Mouse (Mus musculus) CH12.LX (cell line): ENCODE measurements around the gene Prrc2a. TPM values are rescaled to one million over a fixed set of nuclear protein-coding genes. Genes with fewer than 3 reads are reported as not detected.

Source experiments
- DNase-seq: peaks from one replicate; pipeline ENCODE4 v3.0.0-alpha.2; 2013; ENCODE audit errors: extremely low read depth
- H3K27ac ChIP-seq: 2 replicates; pipeline ENCODE4 v1.5.1; 2012; ENCODE audit warnings: low read depth, mild to moderate bottlenecking, control low read depth, moderate library complexity; ENCODE audit not compliant: insufficient read depth
- H3K27me3 ChIP-seq: replicated peaks from 2 replicates; pipeline ENCODE3; 2012; ENCODE audit warnings: inconsistent platforms
- H3K36me3 ChIP-seq, 2 experiments: replicated peaks in 1 of 2; 2 replicates each; pipeline versions ENCODE3 to v1.6.1; 2012; ENCODE audit warnings: inconsistent platforms in 1 of 2, low read length in 1 of 2, mild to moderate bottlenecking in 1 of 2, mixed read lengths in 1 of 2, moderate library complexity in 1 of 2; ENCODE audit not compliant: control insufficient read depth in 1 of 2, insufficient read depth in 1 of 2
- H3K4me1 ChIP-seq, 2 experiments: 2 replicates each; pipeline ENCODE4 v1.6.1; 2012; ENCODE audit warnings: inconsistent platforms in 1 of 2, moderate library complexity in 1 of 2; ENCODE audit not compliant: insufficient read depth in 2 of 2, control insufficient read depth in 1 of 2
- H3K4me2 ChIP-seq: 2 replicates; pipeline ENCODE4 v1.6.1; 2012; ENCODE audit warnings: low read depth, mild to moderate bottlenecking, control low read depth; ENCODE audit not compliant: poor library complexity, insufficient read depth, severe bottlenecking
- H3K4me3 ChIP-seq, 3 experiments: fragments of 150-350 bp in 1 of 3; sonication (generic) in 1 of 3; replicated peaks in 1 of 3; 2 replicates each; pipeline versions ENCODE3 to v1.5.1; 2011 to 2012; ENCODE audit warnings: low read depth in 2 of 3, low read length in 2 of 3, mild to moderate bottlenecking in 2 of 3, moderate library complexity in 2 of 3, control low read depth in 1 of 3, improper control_type of control experiment in 1 of 3, inconsistent platforms in 1 of 3, mixed read lengths in 1 of 3; ENCODE audit not compliant: poor library complexity in 1 of 3
- H3K79me2 ChIP-seq: replicated peaks from 2 replicates; pipeline ENCODE4 v1.6.1; 2012; ENCODE audit warnings: mild to moderate bottlenecking, moderate library complexity; ENCODE audit not compliant: control insufficient read depth, poor library complexity, insufficient read depth, severe bottlenecking; ENCODE audit errors: extremely low read depth
- H3K9ac ChIP-seq: 2 replicates; pipeline ENCODE4 v1.6.1; 2012; ENCODE audit warnings: low read depth, mild to moderate bottlenecking, control low read depth, moderate library complexity; ENCODE audit not compliant: insufficient read depth
- H3K9me3 ChIP-seq: replicated peaks from 2 replicates; pipeline ENCODE3; 2012; ENCODE audit warnings: low read length, inconsistent platforms, mixed read lengths
- CTCF ChIP-seq, 2 experiments: IDR thresholded peaks in 1 of 2; conservative IDR thresholded peaks in 1 of 2; 2 replicates each; pipeline ENCODE4 v1.5.1; 2011 to 2012; ENCODE audit warnings: low read depth in 2 of 2, low read length in 2 of 2, improper control_type of control experiment in 1 of 2, inconsistent platforms in 1 of 2, mild to moderate bottlenecking in 1 of 2, moderate library complexity in 1 of 2
- ELF1 ChIP-seq: IDR thresholded peaks from 2 replicates; pipeline ENCODE4 v1.6.1; 2014; ENCODE audit warnings: low read depth, mild to moderate bottlenecking, inconsistent platforms, low read length, improper control_type of control experiment
- EP300 ChIP-seq: IDR thresholded peaks from 2 replicates; pipeline ENCODE4 v1.6.1; 2011; ENCODE audit warnings: low read length, improper control_type of control experiment
- JUN ChIP-seq: IDR thresholded peaks from 2 replicates; pipeline ENCODE4 v1.6.1; 2011; ENCODE audit warnings: low read depth, mild to moderate bottlenecking, low read length, improper control_type of control experiment, moderate library complexity; ENCODE audit not compliant: insufficient read depth
- JUND ChIP-seq: conservative IDR thresholded peaks from 2 replicates; pipeline ENCODE4 v1.6.1; 2011; ENCODE audit warnings: low read depth, low read length, improper control_type of control experiment
- MAFK ChIP-seq: IDR thresholded peaks from 2 replicates; pipeline ENCODE4 v1.6.1; 2011; ENCODE audit warnings: low read length, improper control_type of control experiment; ENCODE audit not compliant: insufficient replicate concordance
- MEF2A ChIP-seq: IDR thresholded peaks from 2 replicates; pipeline ENCODE4 v1.6.1; 2014; ENCODE audit warnings: low read depth, mild to moderate bottlenecking, inconsistent platforms, low read length, improper control_type of control experiment, borderline replicate concordance
- PAX5 ChIP-seq: IDR thresholded peaks from 2 replicates; pipeline ENCODE4 v1.6.1; 2012; ENCODE audit warnings: low read length, inconsistent platforms, mixed read lengths
- TCF12 ChIP-seq: IDR thresholded peaks from 2 replicates; pipeline ENCODE4 v1.6.1; 2014; ENCODE audit warnings: low read depth, mild to moderate bottlenecking, inconsistent platforms, low read length, improper control_type of control experiment
- USF1 ChIP-seq: IDR thresholded peaks from 2 replicates; pipeline ENCODE4 v1.6.1; 2014; ENCODE audit warnings: low read depth, mild to moderate bottlenecking, inconsistent platforms, low read length, improper control_type of control experiment
- USF2 ChIP-seq: conservative IDR thresholded peaks from 2 replicates; pipeline ENCODE4 v1.6.1; 2011; ENCODE audit warnings: low read depth, low read length, improper control_type of control experiment
- ZMIZ1 ChIP-seq: IDR thresholded peaks from 2 replicates; pipeline ENCODE4 v1.6.1; 2012; ENCODE audit warnings: low read depth, mild to moderate bottlenecking, inconsistent platforms, low read length, improper control_type of control experiment
- dilution Hi-C: fragments of 300-500 bp; cut with MboI; formaldehyde crosslinking; loops from 2 replicates; pipeline ENCODE4 v1.14.3; 2020; ENCODE audit warnings: low sequenced_read_pairs; ENCODE audit not compliant: extremely low pct_unique_long_range_greater_than_20kb, extremely low pct_ligation_motif_present
- in situ Hi-C: fragments of 300-500 bp; cut with MboI; formaldehyde crosslinking; loops from 3 replicates; pipeline ENCODE4 v1.14.3; 2019; ENCODE audit warnings: low sequenced_read_pairs, low pct_ligation_motif_present, low pct_unique_long_range_greater_than_20kb, mixed read lengths
- polyA plus RNA-seq: library from polyadenylated mRNA; unstranded; fragments of >175 nt; gene quantifications from 2 replicates; pipeline ENCODE4 v1.2.1, GENCODE M21; 2012; ENCODE audit warnings: low read depth; ENCODE audit not compliant: insufficient read length
- total RNA-seq, 2 experiments: library from RNA; depleted of rRNA; stranded (reverse); fragments of 300-350 nt in 1 of 2; fragments of >200 nt in 1 of 2; gene quantifications; 2 replicates each; pipeline ENCODE4 v1.2.3; 2012 to 2014

Gene Prrc2a
- total and polyA plus RNA-seq, 3 experiments = 31.3 to 313 (median 80.4) TPM

DNA sequence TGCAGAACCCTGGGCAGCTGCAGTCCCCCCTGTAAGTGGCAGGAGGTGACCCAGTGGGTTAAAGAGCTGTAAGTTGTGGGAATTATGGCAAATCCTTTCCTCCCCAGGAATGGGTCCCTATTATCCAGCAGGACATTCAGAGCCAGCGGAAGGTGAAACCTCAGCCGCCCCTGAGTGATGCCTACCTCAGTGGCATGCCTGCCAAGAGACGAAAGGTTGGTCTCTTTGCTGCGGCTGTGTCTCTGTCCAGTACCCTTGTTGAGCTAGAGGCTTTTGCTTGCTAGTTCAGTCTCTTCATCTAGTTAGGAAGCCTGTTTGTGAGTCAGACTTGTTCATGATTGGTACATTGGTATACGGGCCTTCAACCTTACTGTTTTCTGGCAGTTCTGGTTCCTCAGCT is 18.6 kb downstream of the Prrc2a start:
- DNase-seq = no peak
- Histone ChIP-seq H3K27me3 (no peaks in the 10 kb centered on the region), H3K4me1 (no peaks in the 10 kb centered on the region; a peak in 1 of 4 replicates), H3K36me3 (peaks cover 89 to 95% of the 10 kb centered on the region in 2 experiments), H3K9me3 (peaks cover 7% of the 10 kb centered on the region), H3K4me3 (no peak overlapping the region), H3K27ac (no peak overlapping the region), H3K4me2 (no peak overlapping the region), H3K79me2 (no peaks in the 10 kb centered on the region; the same call in 1 of the 2 replicates), H3K9ac (no peak overlapping the region)
- TF ChIP-seq EP300 (no peak), JUND (no peak), MEF2A (no peak), TCF12 (no peak)
- dilution Hi-C loops = no loop called here
- in situ Hi-C loops = no loop called here

DNA sequence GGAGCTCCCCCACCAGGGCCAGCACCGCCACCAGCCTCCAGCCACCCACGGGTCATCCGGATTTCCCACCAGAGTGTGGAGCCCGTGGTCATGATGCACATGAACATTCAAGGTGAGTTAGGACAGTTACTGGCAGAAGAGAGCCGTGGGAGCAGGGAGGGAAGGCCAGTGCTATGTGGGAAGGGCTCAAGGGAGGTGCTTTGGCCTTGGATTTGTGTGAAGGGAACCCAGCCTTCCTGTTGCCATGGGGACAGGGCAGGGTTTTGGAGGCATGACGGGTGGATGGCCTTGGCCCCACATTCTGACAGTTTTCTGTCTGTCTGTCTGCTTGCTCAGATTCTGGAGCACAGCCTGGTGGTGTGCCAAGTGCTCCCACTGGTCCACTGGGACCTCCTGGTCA is 22.7 kb downstream of the Prrc2a start:
- in situ Hi-C loops (no loop called here), dilution Hi-C loops (no loop called here)
- Histone ChIP-seq H3K36me3 (peaks cover 83 to 97% of the 10 kb centered on the region in 2 experiments), H3K79me2 (peaks cover 31% of the 10 kb centered on the region), H3K9me3 (peaks cover 7% of the 10 kb centered on the region), H3K4me2 (no peak overlapping the region), H3K27ac (no peak overlapping the region), H3K4me1 (peaks cover 0 to 6% of the 10 kb centered on the region in 2 experiments; a peak in 2 of 4 replicates), H3K9ac (no peak overlapping the region), H3K27me3 (no peaks in the 10 kb centered on the region), H3K4me3 (no peak overlapping the region)
- DNase-seq = no peak
- TF ChIP-seq JUN (no peak), PAX5 (no peak), ELF1 (no peak), USF1 (no peak), USF2 (no peak), ZMIZ1 (no peak), MAFK (no peak)

DNA sequence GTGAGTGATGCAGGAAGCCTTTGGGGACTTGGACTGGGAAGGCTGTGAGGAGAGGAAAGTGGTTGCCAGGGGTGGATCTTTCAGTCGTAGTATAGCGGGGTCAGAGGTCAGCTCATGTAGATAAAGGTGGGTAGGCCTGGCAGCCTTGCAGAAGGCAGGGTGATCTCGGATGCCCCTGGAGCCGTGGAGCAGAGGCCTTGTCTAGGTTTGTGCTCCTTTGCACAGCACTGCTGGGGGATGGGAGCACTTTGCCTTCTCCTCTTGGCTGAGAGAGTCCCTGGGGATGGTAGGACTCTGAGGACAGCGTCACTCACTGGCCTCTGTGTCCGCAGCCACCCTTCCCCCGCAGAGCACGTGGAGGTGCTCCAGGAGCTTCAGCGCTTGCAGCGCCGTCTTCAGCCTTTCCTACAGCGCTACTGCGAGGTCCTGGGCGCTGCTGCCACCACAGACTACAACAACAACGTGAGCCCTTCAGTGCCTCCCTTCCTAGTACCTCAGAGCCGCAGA is 24.2 kb downstream of the Prrc2a start:
- H3K9ac ChIP-seq = no peak overlapping the region
- in situ Hi-C loops (no loop called here), dilution Hi-C loops (no loop called here)
- H3K36me3 ChIP-seq = peaks cover 70 to 83% of the 10 kb centered on the region in 2 experiments
- peaks cover 0 to 15% of the 10 kb centered on the region in 2 experiments; a peak in 3 of 4 replicates for H3K4me1 ChIP-seq
- peaks cover 7% of the 10 kb centered on the region for H3K9me3 ChIP-seq
- H3K27me3 ChIP-seq = no peaks in the 10 kb centered on the region
- TF ChIP-seq CTCF (conservative IDR thresholded peaks at IDR 0.05 in 1 of 2, IDR thresholded peaks at IDR 0.05 in 1 of 2; ENCODE audit: low read depth in 2 of 2, low read length in 2 of 2) = no peak
- TF ChIP-seq, all 38 proteins: peak for 0
- Histone ChIP-seq H3K4me3 (no peak overlapping the region), H3K27ac (no peak overlapping the region), H3K4me2 (no peak overlapping the region), H3K79me2 (peaks cover 45% of the 10 kb centered on the region)
- no peak for DNase-seq
